ENCODE assay signal across 24 mouse cellular contexts in genomic region chr4:152281601-152282000, GRCm38 (mm10). TPM values are rescaled to one million over a fixed set of nuclear protein-coding genes. Genes with fewer than 3 reads are reported as not detected.
"Had no signal": no experiment of that assay in that cellular context is flagged by ENCODE, and none has a peak within 500 bp of the region (broad histone marks: within the 10 kb centered on the region; RNA-seq: fewer than 3 reads in every experiment).

No protein-coding gene starts in this region.

- DNase-seq: liver, postnatal 0 days; lung, adult 2 months; lung, postnatal 14 days; lung, postnatal 36 days; retina, postnatal 1 day; right cerebral cortex, adult 18-20 months; thymus, adult 2 months; thymus, postnatal 25 days; thymus, postnatal 4 days had no signal

- H3K36me3 ChIP-seq: liver, embryonic 15.5 days; midbrain, embryonic 13.5 days; midbrain, embryonic 15.5 days; neural tube, embryonic 12.5 days; stomach, embryonic 15.5 days had no signal

- H3K4me3 ChIP-seq: liver, embryonic 15.5 days; lung, embryonic 15.5 days; megakaryocyte, embryonic 14.5 days; midbrain, embryonic 13.5 days; midbrain, embryonic 15.5 days; neural tube, embryonic 12.5 days had no signal

- H3K4me2 ChIP-seq: liver, embryonic 15.5 days; lung, embryonic 15.5 days; midbrain, embryonic 11.5 days; midbrain, embryonic 13.5 days; midbrain, embryonic 15.5 days; neural tube, embryonic 12.5 days; stomach, embryonic 15.5 days had no signal

- H3K9me3 ChIP-seq: liver, embryonic 15.5 days; lung, embryonic 15.5 days; midbrain, embryonic 13.5 days; midbrain, embryonic 15.5 days; neural tube, embryonic 12.5 days; stomach, embryonic 15.5 days had no signal

- H3K27ac ChIP-seq: liver, embryonic 15.5 days; lung, embryonic 15.5 days; macrophage; midbrain, embryonic 13.5 days; midbrain, embryonic 15.5 days; neural tube, embryonic 12.5 days; stomach, embryonic 15.5 days; stomach, postnatal 0 days had no signal

- H3K9ac ChIP-seq: liver, embryonic 15.5 days; liver, postnatal 0 days; lung, embryonic 15.5 days; midbrain, embryonic 13.5 days; midbrain, embryonic 15.5 days; neural tube, embryonic 12.5 days; stomach, embryonic 15.5 days had no signal

- ATAC-seq: liver, postnatal 0 days; lung, postnatal 0 days; midbrain, embryonic 13.5 days; midbrain, embryonic 15.5 days had no signal

RNA-seq across cellular contexts. Expression of gene Gpr153, which starts 7.6 kb away (rescaled TPM):
- polyA plus RNA-seq: macrophage had no signal

RNA-seq across cellular contexts. Expression of gene Hes3, which starts 9.9 kb away (rescaled TPM):
- total RNA-seq: megakaryocyte progenitor cell, adult 5-6 weeks; midbrain, postnatal 0 days; monocyte, adult 5-6 weeks had no signal
- polyA plus RNA-seq: liver, embryonic 15.5 days; liver, postnatal 0 days; lung, adult 2 months; lung, embryonic 15.5 days; lung, postnatal 0 days; macrophage; stomach, embryonic 15.5 days; stomach, postnatal 0 days; urinary bladder, adult 2 months had no signal

RNA-seq across cellular contexts. Expression of gene Rnf207, which starts 37.2 kb away (rescaled TPM):
- total RNA-seq: monocyte, adult 5-6 weeks had no signal
- polyA plus RNA-seq: macrophage had no signal
